8 mouse cellular contexts compared by ENCODE assay signal in genomic region chr17:25831451-25832281, GRCm38 (mm10). TPM values are rescaled to one million over a fixed set of nuclear protein-coding genes. Genes with fewer than 3 reads are reported as not detected.
DNase-seq lines count a peak whose midpoint lies in the region; ATAC-seq lines count a peak whose summit lies in the region.

No protein-coding gene starts in this region.

- H3K4me1 ChIP-seq in heart, embryonic 10.5 days, result peaks cover 84% of the 10 kb centered on the region
- peaks cover 81% of the 10 kb centered on the region for H3K4me1 ChIP-seq in neural tube, embryonic 12.5 days

- no peaks in the 10 kb centered on the region for H3K9me3 ChIP-seq in heart, embryonic 10.5 days
- H3K9me3 ChIP-seq in neural tube, embryonic 12.5 days, result no peaks in the 10 kb centered on the region

- 53% methylated on average over 21 of the region's 21 CpGs for WGBS in heart, embryonic 10.5 days
- WGBS in neural tube, embryonic 12.5 days, result 67% methylated on average over 21 of the region's 21 CpGs

- peak overlapping the region; percentile 98 for H3K27ac ChIP-seq in heart, embryonic 10.5 days
- H3K27ac ChIP-seq in neural tube, embryonic 12.5 days, result no peak overlapping the region; the same call in 1 of the 2 replicates

- H3K4me2 ChIP-seq in neural tube, embryonic 12.5 days (replicated peaks), result peak overlapping the region; percentile 95

- peaks cover 57% of the 10 kb centered on the region for H3K36me3 ChIP-seq in heart, embryonic 10.5 days
- peaks cover 42% of the 10 kb centered on the region for H3K36me3 ChIP-seq in neural tube, embryonic 12.5 days

- H3K4me3 ChIP-seq in heart, embryonic 10.5 days, result peak overlapping the region; percentile 86
- peak overlapping the region; percentile 79 for H3K4me3 ChIP-seq in neural tube, embryonic 12.5 days

- peak overlapping the region; percentile 92 for H3K9ac ChIP-seq in neural tube, embryonic 12.5 days

- H3K27me3 ChIP-seq in heart, embryonic 10.5 days (ENCODE audit: insufficient read depth, poor library complexity, severe bottlenecking), result no peaks in the 10 kb centered on the region
- H3K27me3 ChIP-seq in neural tube, embryonic 12.5 days (replicated peaks), result no peaks in the 10 kb centered on the region

- DNase-seq in kidney, adult 18-20 months, result peak; percentile 31
- DNase-seq in kidney, adult 11 months, result no peak
- DNase-seq in adrenal gland, postnatal 25 days, result peak; percentile 58
- no peak for DNase-seq in heart, embryonic 10.5 days (ENCODE audit: low spot score)
- peak; percentile 41 to 51 for DNase-seq in kidney, postnatal 4 days
- DNase-seq in ovary, adult 18-20 months (ENCODE audit: low spot score), result no peak

- ATAC-seq in neural tube, embryonic 12.5 days (ENCODE audit: low FRiP score, low read depth), result no peak
- no peak for ATAC-seq in inflammation-experienced regulatory T-cells, adult 6 months

RNA-seq across cellular contexts. Expression of gene Stub1, which starts 1.5 kb away (rescaled TPM):
- 182 and 205 TPM in 2 replicates for total RNA-seq in adrenal gland, postnatal 25 days (2021)
- polyA plus RNA-seq in heart, embryonic 10.5 days (2016; fragmentation: Nextera tagmentation; extraction: Ambion mirVana), result 343 and 404 TPM in 2 replicates
- polyA plus RNA-seq in neural tube, embryonic 12.5 days (2016; fragmentation: Nextera tagmentation; extraction: Ambion mirVana), result 293 and 301 TPM in 2 replicates
- polyA plus RNA-seq in inflammation-experienced regulatory T-cells, adult 6 months (2017; shearing (Covaris generic)), result 10 to 100 TPM; 60.7 to 79.7 (median 78.2) TPM

RNA-seq across cellular contexts. Expression of gene Jmjd8, which starts 3.0 kb away (rescaled TPM):
- total RNA-seq in adrenal gland, postnatal 25 days (2021), result 92.9 and 104 TPM in 2 replicates
- polyA plus RNA-seq in heart, embryonic 10.5 days (2016; fragmentation: Nextera tagmentation; extraction: Ambion mirVana), result 45.8 and 50.7 TPM in 2 replicates
- polyA plus RNA-seq in neural tube, embryonic 12.5 days (2016; fragmentation: Nextera tagmentation; extraction: Ambion mirVana), result 67.7 and 72.6 TPM in 2 replicates
- polyA plus RNA-seq in inflammation-experienced regulatory T-cells, adult 6 months (2017; shearing (Covaris generic)), result 10 to 100 TPM; 12.5 to 26.2 (median 23.9) TPM

RNA-seq across cellular contexts. Expression of gene Rhbdl1, which starts 5.4 kb away (rescaled TPM):
- 15.4 and 20.2 TPM in 2 replicates for total RNA-seq in adrenal gland, postnatal 25 days (2021)
- polyA plus RNA-seq in heart, embryonic 10.5 days (2016; fragmentation: Nextera tagmentation; extraction: Ambion mirVana), result 2.3 and 4.0 TPM in 2 replicates
- polyA plus RNA-seq in neural tube, embryonic 12.5 days (2016; fragmentation: Nextera tagmentation; extraction: Ambion mirVana), result 8.1 and 8.6 TPM in 2 replicates
- polyA plus RNA-seq in inflammation-experienced regulatory T-cells, adult 6 months (2017; shearing (Covaris generic)), result 1 to 10 TPM in 1 of 3 experiments, not detected in 2; 1.7 TPM

RNA-seq across cellular contexts. Expression of gene Wdr24, which starts 8.2 kb away (rescaled TPM):
- total RNA-seq in adrenal gland, postnatal 25 days (2021), result 24.9 and 25.4 TPM in 2 replicates
- 21.6 and 23.0 TPM in 2 replicates for polyA plus RNA-seq in heart, embryonic 10.5 days (2016; fragmentation: Nextera tagmentation; extraction: Ambion mirVana)
- 27.6 and 28.6 TPM in 2 replicates for polyA plus RNA-seq in neural tube, embryonic 12.5 days (2016; fragmentation: Nextera tagmentation; extraction: Ambion mirVana)
- 10 to 100 TPM; 13.8 to 23.4 (median 19.3) TPM for polyA plus RNA-seq in inflammation-experienced regulatory T-cells, adult 6 months (2017; shearing (Covaris generic))

RNA-seq across cellular contexts. Expression of gene Gm20683, which starts 9.9 kb away (rescaled TPM):
- total RNA-seq in adrenal gland, postnatal 25 days (2021), result 12.8 and 26.6 TPM in 2 replicates
- polyA plus RNA-seq in heart, embryonic 10.5 days (2016; fragmentation: Nextera tagmentation; extraction: Ambion mirVana), result 2.1 and 3.0 TPM in 2 replicates
- polyA plus RNA-seq in neural tube, embryonic 12.5 days (2016; fragmentation: Nextera tagmentation; extraction: Ambion mirVana), result 3.9 and 4.8 TPM in 2 replicates
- polyA plus RNA-seq in inflammation-experienced regulatory T-cells, adult 6 months (2017; shearing (Covaris generic)), result 1 to 10 TPM in 1 of 3 experiments, under 1 TPM in 2; 0.26 to 1.1 (median 0.67) TPM

Comparison
In these comparisons a context has a peak if more than half of its experiments do, and no peak if none do; other contexts are left out.
1. DNase-seq: peak in kidney, adult 18-20 months (single experiment), adrenal gland, postnatal 25 days (single experiment) and kidney, postnatal 4 days (2 of 2); none in kidney, adult 11 months (single experiment), heart, embryonic 10.5 days (single experiment) and ovary, adult 18-20 months (single experiment).